11 mouse cellular contexts compared by ENCODE assay signal in genomic region chr9:46702053-46702900, GRCm38 (mm10).
DNase-seq lines count a peak whose midpoint lies in the region; ATAC-seq and TF ChIP-seq lines count a peak whose summit lies in the region.
"Had no signal": no experiment of that assay in that cellular context is flagged by ENCODE, and none has a peak within 500 bp of the region (broad histone marks: within the 10 kb centered on the region; RNA-seq: fewer than 3 reads in every experiment).

No protein-coding gene starts in this region.

- no peak overlapping the region for H3K27ac ChIP-seq in embryonic facial prominence, embryonic 13.5 days
- no peak overlapping the region; the same call in none of the 2 replicates for H3K27ac ChIP-seq in embryonic facial prominence, embryonic 10.5 days (replicated peaks)
- H3K27ac ChIP-seq in cortical plate, adult 2 months (ENCODE audit: insufficient read depth, low read length): peak overlapping the region; percentile 35; the same call in 1 of the 2 replicates
- H3K27ac ChIP-seq in hindbrain, embryonic 14.5 days: peak overlapping the region; percentile 64
- H3K27ac ChIP-seq in neural tube, embryonic 13.5 days (replicated peaks): peak overlapping the region; percentile 57
- no peak overlapping the region for H3K27ac ChIP-seq in kidney, embryonic 14.5 days (ENCODE audit: low read depth, low read length)

- no peak overlapping the region for H3K4me3 ChIP-seq in embryonic facial prominence, embryonic 13.5 days
- no peak overlapping the region for H3K4me3 ChIP-seq in embryonic facial prominence, embryonic 10.5 days
- H3K4me3 ChIP-seq in cortical plate, adult 2 months (ENCODE audit: insufficient read depth, low read length): no peak overlapping the region
- H3K4me3 ChIP-seq in hindbrain, embryonic 14.5 days (replicated peaks; ENCODE audit: low read length): no peak overlapping the region
- H3K4me3 ChIP-seq in neural tube, embryonic 13.5 days: no peak overlapping the region
- H3K4me3 ChIP-seq in kidney, embryonic 14.5 days (ENCODE audit: low read length): no peak overlapping the region

- H3K27me3 ChIP-seq in embryonic facial prominence, embryonic 13.5 days: peaks cover 10% of the 10 kb centered on the region
- H3K27me3 ChIP-seq in embryonic facial prominence, embryonic 10.5 days (replicated peaks; ENCODE audit: low read depth, poor library complexity, severe bottlenecking): peaks cover 24% of the 10 kb centered on the region
- peaks cover 3% of the 10 kb centered on the region; the same call in 1 of the 2 replicates for H3K27me3 ChIP-seq in hindbrain, embryonic 14.5 days (ENCODE audit: control insufficient read depth, insufficient read depth, low read length)
- H3K27me3 ChIP-seq in neural tube, embryonic 13.5 days: 0 out of 2 replicates have a peak, but pooled peaks cover 4% of the 10 kb centered on the region
- H3K27me3 ChIP-seq in kidney, embryonic 14.5 days (ENCODE audit: control insufficient read depth, insufficient read depth, low read length): 0 out of 2 replicates have a peak, but pooled peaks cover 4% of the 10 kb centered on the region

- no peak for DNase-seq in embryonic facial prominence, embryonic 10.5 days (ENCODE audit: low spot score)
- peak; percentile 33 for DNase-seq in hindbrain, embryonic 14.5 days (ENCODE audit: low spot score)
- no peak for DNase-seq in adrenal gland, adult 2 months
- no peak for DNase-seq in adrenal gland, adult 18-20 months (ENCODE audit: low spot score in 2 of 2)
- DNase-seq: thymus, postnatal 25 days had no signal

- no peak for TF ChIP-seq POLR2A in cortical plate, adult 2 months (IDR thresholded peaks at IDR 0.05; ENCODE audit: extremely low read depth, insufficient read depth, low read length)

- ATAC-seq in embryonic facial prominence, embryonic 13.5 days (ENCODE audit: insufficient number of reproducible peaks, insufficient read depth, low FRiP score, low TSS enrichment, low read depth): no peak
- ATAC-seq in hindbrain, embryonic 14.5 days (ENCODE audit: low FRiP score): peak; percentile 17; the same call in 1 of the 2 replicates
- ATAC-seq in neural tube, embryonic 13.5 days (ENCODE audit: low read depth): peak; percentile 79
- no peak for ATAC-seq in kidney, embryonic 14.5 days (ENCODE audit: low FRiP score, low TSS enrichment)
- ATAC-seq: lung, postnatal 0 days had no signal

- no peaks in the 10 kb centered on the region for H3K9me3 ChIP-seq in embryonic facial prominence, embryonic 13.5 days
- no peaks in the 10 kb centered on the region for H3K9me3 ChIP-seq in embryonic facial prominence, embryonic 10.5 days
- no peaks in the 10 kb centered on the region for H3K9me3 ChIP-seq in hindbrain, embryonic 14.5 days (ENCODE audit: control insufficient read depth, low read length)
- H3K9me3 ChIP-seq in neural tube, embryonic 13.5 days: no peaks in the 10 kb centered on the region
- H3K9me3 ChIP-seq in kidney, embryonic 14.5 days (ENCODE audit: control insufficient read depth, low read length): no peaks in the 10 kb centered on the region

- 35% methylated on average over 16 of the region's 16 CpGs for whole genome bisulfite sequencing in embryonic facial prominence, embryonic 13.5 days
- WGBS in embryonic facial prominence, embryonic 10.5 days: 32% methylated on average over 16 of the region's 16 CpGs
- WGBS in hindbrain, embryonic 14.5 days: 14% methylated on average over 16 of the region's 16 CpGs
- WGBS in neural tube, embryonic 13.5 days: 11% methylated on average over 16 of the region's 16 CpGs
- WGBS in kidney, embryonic 14.5 days: 16% methylated on average over 16 of the region's 16 CpGs

- peaks cover 14% of the 10 kb centered on the region; the same call in 1 of the 2 replicates for H3K4me1 ChIP-seq in embryonic facial prominence, embryonic 13.5 days
- H3K4me1 ChIP-seq in embryonic facial prominence, embryonic 10.5 days: peaks cover 22% of the 10 kb centered on the region
- peaks cover 7% of the 10 kb centered on the region for H3K4me1 ChIP-seq in cortical plate, adult 2 months (ENCODE audit: control insufficient read depth, insufficient read depth, low read length)
- peaks cover 24% of the 10 kb centered on the region; the same call in 1 of the 2 replicates for H3K4me1 ChIP-seq in hindbrain, embryonic 14.5 days (replicated peaks; ENCODE audit: control insufficient read depth, insufficient read depth, low read length)
- H3K4me1 ChIP-seq in neural tube, embryonic 13.5 days (replicated peaks): peaks cover 33% of the 10 kb centered on the region
- no peaks in the 10 kb centered on the region for H3K4me1 ChIP-seq in kidney, embryonic 14.5 days (ENCODE audit: control insufficient read depth, insufficient read depth, low read length)

- H3K36me3 ChIP-seq in embryonic facial prominence, embryonic 13.5 days: no peaks in the 10 kb centered on the region
- no peaks in the 10 kb centered on the region for H3K36me3 ChIP-seq in embryonic facial prominence, embryonic 10.5 days (replicated peaks)
- no peaks in the 10 kb centered on the region for H3K36me3 ChIP-seq in hindbrain, embryonic 14.5 days (replicated peaks; ENCODE audit: control insufficient read depth, insufficient read depth)
- no peaks in the 10 kb centered on the region for H3K36me3 ChIP-seq in neural tube, embryonic 13.5 days
- no peaks in the 10 kb centered on the region for H3K36me3 ChIP-seq in kidney, embryonic 14.5 days (ENCODE audit: control insufficient read depth, insufficient read depth, low read length)

- H3K9ac ChIP-seq in embryonic facial prominence, embryonic 13.5 days: 0 out of 2 replicates have a peak overlapping the region, but pooled peaks have one; percentile 11
- no peak overlapping the region for H3K9ac ChIP-seq in hindbrain, embryonic 14.5 days
- peak overlapping the region; percentile 43; the same call in 1 of the 2 replicates for H3K9ac ChIP-seq in neural tube, embryonic 13.5 days
- no peak overlapping the region for H3K9ac ChIP-seq in kidney, embryonic 14.5 days (ENCODE audit: low read depth, low read length)

- no peak for TF ChIP-seq CTCF in cortical plate, adult 2 months (IDR thresholded peaks at IDR 0.05; ENCODE audit: extremely low read depth, insufficient read depth, low read length)

- no peak overlapping the region for H3K4me2 ChIP-seq in embryonic facial prominence, embryonic 13.5 days
- H3K4me2 ChIP-seq in hindbrain, embryonic 14.5 days (replicated peaks): peak overlapping the region; percentile 33
- peak overlapping the region; percentile 30 for H3K4me2 ChIP-seq in neural tube, embryonic 13.5 days
- no peak overlapping the region for H3K4me2 ChIP-seq in kidney, embryonic 14.5 days (replicated peaks; ENCODE audit: low read depth, low read length)
- H3K4me2 ChIP-seq: heart, embryonic 11.5 days had no signal

Comparison
In these comparisons a context has a peak if more than half of its experiments do, and no peak if none do; other contexts are left out.
1. ATAC-seq: peak in hindbrain, embryonic 14.5 days (single experiment) and neural tube, embryonic 13.5 days (single experiment); none in embryonic facial prominence, embryonic 13.5 days (single experiment) and kidney, embryonic 14.5 days (single experiment).
2. H3K27ac ChIP-seq: peak in cortical plate, adult 2 months (single experiment), hindbrain, embryonic 14.5 days (single experiment) and neural tube, embryonic 13.5 days (single experiment); none in embryonic facial prominence, embryonic 13.5 days (single experiment), embryonic facial prominence, embryonic 10.5 days (single experiment) and kidney, embryonic 14.5 days (single experiment).
3. H3K4me2 ChIP-seq: peak in hindbrain, embryonic 14.5 days (single experiment) and neural tube, embryonic 13.5 days (single experiment); none in embryonic facial prominence, embryonic 13.5 days (single experiment) and kidney, embryonic 14.5 days (single experiment).
4. H3K9ac ChIP-seq: peak in embryonic facial prominence, embryonic 13.5 days (single experiment) and neural tube, embryonic 13.5 days (single experiment); none in hindbrain, embryonic 14.5 days (single experiment) and kidney, embryonic 14.5 days (single experiment).